Mouse (Mus musculus) urinary bladder, postnatal 10 days (tissue): Measurements from ENCODE around the gene Ssu2.

Source experiments
- DNase-seq: peaks from one replicate; pipeline ENCODE4 v3.0.0; 2022; ENCODE audit warnings: low spot score

The Ssu2 gene

DNA sequence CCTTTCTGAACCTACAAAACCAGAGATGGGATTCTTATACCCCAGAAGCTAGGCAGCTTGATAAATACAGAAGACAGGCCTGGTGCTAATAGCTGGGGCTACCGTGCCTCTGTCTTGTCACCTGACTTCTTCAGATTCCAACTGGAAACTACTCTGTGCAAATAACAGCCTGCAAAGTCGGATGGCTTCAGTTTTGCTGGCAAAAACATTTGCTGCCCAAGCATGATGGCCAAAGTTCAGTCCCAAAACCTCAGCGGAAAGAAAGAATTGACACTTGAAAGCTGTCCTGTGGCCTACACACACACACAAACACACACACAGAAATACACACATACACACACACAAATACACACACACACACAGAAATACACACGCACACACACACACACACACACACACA lies 48.8 kb downstream of the Ssu2 start:
- no peak for DNase-seq

DNA sequence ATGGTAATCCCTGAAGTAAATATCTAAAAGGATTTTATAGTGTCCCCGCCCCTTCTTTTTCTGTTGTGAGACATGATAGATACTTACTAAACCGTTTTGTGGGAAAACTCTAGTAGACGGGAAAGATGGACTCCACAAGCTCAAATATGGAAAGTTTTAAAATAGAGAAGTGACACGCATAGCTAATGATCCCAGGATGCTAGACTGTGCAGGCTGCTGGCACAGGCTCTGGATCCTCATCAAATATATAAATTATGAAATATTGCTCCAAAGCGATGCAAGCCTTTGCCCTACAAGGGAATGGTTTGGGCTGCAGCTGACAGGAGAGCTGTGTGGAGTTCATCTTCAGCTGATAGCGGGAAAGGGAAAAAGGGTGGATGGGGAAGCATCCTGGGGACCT lies 50.2 kb downstream of the Ssu2 start:
- DNase-seq, result no peak

DNA sequence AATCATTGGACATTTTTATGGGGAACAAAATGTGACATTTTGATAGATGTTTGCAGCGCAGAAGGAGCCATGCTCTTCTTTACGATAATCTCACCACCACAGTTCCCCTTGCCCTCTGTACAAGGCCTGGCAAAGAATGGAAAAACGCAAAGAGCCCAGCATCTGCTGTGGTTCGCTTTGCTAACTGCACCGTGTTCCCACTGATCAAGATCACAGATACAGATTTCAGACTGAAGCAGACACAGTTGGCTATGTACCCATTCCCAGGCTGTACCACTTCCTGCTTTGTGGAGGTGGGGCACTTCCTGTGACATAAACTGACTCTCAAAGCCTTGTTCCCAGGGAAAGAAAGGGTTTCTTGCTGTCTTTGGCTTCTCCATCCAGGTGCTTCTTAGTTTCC lies 53.9 kb downstream of the Ssu2 start:
- no peak for DNase-seq

DNA sequence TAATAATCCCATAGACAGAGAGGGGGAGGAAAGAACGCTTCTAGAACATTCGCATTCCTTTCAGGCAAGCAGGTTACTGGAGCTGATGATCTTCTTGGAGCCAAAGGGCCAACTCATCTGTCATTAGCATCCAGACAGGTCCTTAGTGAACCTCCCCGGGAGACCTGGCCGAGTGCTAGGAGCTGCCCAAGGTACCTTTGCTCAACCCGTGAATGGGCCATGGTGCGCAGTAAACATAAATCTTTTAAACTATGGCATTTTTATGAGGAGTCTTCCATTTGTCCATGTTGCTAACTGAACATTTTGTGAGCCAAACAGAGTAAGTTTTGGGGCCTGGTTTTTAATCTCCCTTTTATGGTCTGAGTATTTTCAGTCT lies 56.6 kb downstream of the Ssu2 start:
- DNase-seq, result no peak

DNA sequence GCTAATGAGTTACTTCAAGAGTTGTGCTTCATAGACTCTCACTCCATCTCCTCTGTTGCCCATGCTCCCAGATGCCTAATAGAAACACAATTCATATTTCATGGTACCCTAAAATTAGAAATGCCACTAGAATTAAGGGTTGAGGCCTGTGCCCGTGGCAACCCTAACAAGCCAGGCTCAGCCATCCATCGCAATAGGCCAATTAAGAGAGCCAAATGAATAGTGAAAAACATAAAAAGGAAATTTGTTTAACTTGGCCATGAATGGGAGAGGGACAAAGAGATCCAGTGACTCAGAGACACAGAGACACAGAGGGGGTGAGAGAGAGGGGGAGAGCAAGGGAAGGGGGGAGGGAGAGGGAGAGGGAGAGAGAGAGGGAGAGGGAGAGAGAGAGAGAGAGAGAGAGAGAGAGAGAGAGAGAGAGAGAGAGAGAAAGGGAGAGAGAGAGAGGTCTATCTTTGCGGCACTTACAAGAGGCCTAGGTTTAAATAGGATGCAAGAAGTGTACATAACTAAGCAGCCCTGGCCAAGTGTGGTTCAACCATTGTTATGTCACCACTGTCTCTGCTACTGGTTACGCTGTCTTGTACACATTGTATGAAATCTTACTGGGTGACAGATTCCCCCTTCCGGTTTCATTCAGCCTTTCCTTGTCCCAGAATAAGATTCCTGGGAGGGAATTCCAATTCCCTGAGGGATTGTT lies 57.2 kb downstream of the Ssu2 start:
- no peak for DNase-seq

DNA sequence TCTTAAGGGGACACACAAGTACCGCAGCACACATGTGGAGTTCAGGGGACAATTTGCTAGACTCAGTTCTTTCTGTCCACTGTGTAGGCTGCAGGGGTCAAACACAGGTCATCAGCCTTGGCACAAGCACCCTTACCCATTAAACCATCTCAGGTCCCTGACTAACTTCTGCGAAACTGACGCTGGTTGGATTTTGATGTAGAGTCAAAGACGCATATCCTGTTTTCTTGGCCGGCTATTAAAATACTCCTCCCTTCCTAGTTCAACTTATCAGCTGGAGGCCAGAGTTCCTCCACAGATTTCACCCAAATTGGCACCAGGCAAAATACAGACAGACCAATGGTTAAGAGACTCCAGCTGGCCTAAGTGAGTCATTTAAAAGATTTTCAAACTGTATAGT lies 60.0 kb downstream of the Ssu2 start:
- no peak for DNase-seq

DNA sequence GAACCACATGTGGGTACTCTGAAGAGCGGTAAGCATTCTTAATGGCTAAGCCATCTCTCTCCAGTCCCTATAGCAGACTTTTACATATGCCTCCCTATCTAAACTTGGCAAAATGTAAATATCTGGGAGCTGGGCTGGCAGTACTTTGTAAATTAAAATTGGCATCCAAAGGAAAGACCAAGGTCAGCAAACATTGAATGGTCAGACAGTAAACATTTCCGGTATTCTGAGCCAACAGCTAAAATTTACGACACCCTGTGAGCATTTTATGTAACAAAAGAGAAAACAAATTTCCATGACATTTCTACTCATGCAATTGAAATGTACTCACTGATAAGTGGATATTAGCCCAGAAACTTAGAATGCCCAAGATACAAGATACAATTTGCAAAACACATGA lies 62.6 kb downstream of the Ssu2 start:
- no peak for DNase-seq

DNA sequence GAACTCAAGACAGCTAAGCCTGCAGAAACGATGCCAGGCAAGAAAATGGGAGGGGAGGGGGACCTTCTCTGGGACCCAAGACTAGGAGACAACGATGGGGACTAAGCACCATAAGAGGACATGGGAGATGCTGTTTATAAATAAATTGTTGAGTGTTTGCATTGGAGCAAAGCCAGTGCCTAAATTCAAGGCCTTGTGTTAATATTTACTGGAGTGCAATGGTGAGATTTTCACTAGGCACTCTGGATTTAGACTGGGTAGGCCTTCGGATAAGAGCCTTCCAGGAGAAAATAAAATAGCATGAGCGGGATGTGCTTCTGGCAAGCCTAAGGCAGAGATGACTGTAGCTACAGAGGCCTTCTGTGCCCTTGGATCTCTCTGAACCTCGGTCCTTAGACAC lies 64.9 kb downstream of the Ssu2 start:
- DNase-seq, result no peak

DNA sequence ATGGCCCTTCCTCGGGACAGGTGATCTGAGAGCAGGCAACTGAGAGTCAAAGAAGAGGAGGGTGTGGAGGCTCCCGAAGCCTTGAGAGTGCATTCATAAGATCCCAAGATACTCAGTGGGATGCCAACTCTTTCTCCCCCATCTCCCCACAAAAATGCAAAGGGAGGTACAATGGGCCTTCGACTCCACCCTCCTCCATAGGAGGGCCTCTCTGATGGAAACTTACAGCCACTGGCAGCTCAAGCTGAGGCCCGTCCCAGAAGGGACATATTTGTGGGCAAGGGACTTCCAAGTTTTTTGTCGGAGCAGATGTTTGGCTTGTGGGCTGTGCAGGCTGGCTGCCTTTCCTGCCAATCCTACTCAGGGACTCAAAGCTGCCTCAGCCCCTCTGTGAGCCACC lies 67.1 kb downstream of the Ssu2 start:
- DNase-seq, result no peak

DNA sequence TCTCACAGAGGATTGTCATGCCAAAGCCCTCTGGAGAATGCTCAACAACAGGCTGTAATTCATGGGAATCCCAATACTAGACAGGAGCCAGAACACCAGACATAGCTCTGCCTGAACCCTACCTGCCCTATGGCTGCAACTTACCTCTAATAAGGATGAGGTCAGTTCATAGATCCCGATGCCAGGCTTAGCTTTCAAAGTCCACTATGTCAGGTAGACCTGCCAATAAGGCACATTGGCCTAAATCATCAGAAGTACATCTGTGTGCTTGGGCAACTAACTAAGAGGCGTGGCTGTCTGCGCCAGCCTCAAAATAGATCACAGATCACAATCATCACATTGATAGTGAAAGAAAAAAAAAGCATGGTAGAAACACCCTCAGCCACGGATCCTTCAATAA lies 68.4 kb downstream of the Ssu2 start:
- no peak for DNase-seq

DNA sequence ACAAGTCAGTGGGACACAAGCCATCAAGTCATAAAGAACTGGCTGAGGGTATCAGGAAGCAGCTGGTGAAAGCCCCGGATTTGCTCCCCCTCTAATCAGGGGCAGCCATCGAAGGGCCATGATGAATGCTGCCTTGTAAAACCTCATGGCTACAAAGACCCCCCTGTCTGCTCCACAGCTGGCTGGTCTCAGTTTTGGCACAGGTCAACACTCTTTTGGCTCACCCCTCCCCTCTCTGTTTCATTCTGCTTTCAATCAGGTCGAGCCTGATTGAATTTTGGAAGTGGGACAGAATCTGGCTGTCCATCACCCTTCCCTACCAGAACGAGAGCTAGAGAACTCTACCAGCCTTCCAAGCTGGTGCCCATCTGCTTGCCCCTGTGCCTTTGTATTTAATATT lies 76.4 kb downstream of the Ssu2 start:
- no peak for DNase-seq

DNA sequence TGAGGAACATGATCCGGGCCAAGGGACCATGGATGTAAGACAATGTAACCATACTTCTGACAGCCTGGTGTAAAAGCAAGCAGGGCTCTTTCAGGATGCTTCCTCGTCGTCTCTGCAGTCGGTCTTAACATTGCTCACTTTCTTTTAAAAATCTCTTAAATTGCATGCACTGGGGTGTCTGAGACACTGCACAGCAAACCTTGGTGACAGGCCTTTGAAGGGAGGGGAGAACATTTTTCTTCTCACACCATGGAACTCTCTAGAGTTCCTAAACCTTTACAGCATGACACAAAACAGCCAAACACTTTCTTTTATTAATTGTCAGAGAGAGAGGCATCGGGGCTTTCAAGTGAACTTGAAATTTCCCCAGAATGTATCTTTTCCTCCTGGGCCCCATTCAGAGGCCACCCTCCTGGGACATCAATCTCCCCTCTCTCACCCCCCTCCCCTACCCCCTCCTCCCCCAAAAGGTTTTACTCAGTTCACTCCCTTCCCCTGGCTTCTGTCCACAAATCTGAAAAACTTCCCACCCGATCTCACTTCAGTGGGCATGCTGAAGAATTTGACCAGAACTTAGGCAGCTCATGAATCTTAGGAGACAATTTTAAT lies 78.4 kb downstream of the Ssu2 start:
- DNase-seq, result no peak
